ENCODE assay signal across 25 mouse cellular contexts in the genomic region with DNA sequence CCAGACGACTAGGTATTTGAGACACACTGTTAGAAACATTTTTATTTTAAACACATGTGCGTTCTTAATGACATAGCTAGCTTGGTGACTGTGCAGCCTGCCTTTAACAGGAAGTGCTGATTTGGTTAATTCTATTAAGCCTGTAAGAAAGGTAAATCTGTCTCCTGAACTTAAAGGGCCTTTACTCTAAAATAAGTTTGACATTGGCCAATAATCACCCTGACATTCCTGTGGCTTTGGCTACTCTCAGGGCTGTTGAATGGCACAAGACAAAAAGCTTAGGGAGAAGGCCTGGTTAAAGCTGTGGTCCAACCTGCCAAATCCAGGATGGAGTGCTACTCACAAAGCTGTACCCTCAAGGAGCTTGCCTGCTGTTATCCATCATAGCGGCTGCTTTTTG.
A peak's percentile ranks its signal among the peaks of the same experiment; 100 is the strongest.
DNase-seq lines count a peak whose midpoint lies in the region; ATAC-seq lines count a peak whose summit lies in the region.
"Had no signal": no experiment of that assay in that cellular context is flagged by ENCODE, and none has a peak within 500 bp of the region (broad histone marks: within the 10 kb centered on the region; RNA-seq: fewer than 3 reads in every experiment).

No protein-coding gene starts in this region.

- H3K9ac ChIP-seq in limb, embryonic 11.5 days (ENCODE audit: low read length), result no peak overlapping the region
- H3K9ac ChIP-seq: embryonic facial prominence, embryonic 15.5 days; forebrain, postnatal 0 days; hindbrain, embryonic 13.5 days had no signal

- no peak overlapping the region for H3K27ac ChIP-seq in embryonic facial prominence, embryonic 10.5 days (replicated peaks)
- no peak overlapping the region for H3K27ac ChIP-seq in limb, embryonic 11.5 days (replicated peaks; ENCODE audit: low read depth, low read length)
- H3K27ac ChIP-seq: embryonic facial prominence, embryonic 15.5 days; hindbrain, embryonic 10.5 days; hindbrain, embryonic 13.5 days had no signal

- H3K36me3 ChIP-seq in embryonic facial prominence, embryonic 10.5 days (replicated peaks), result no peaks in the 10 kb centered on the region
- H3K36me3 ChIP-seq in limb, embryonic 11.5 days (ENCODE audit: control insufficient read depth, insufficient read depth, low read length), result no peaks in the 10 kb centered on the region
- H3K36me3 ChIP-seq: embryonic facial prominence, embryonic 15.5 days; hindbrain, embryonic 10.5 days; hindbrain, embryonic 13.5 days had no signal

- DNase-seq in 3T3-L1 (ENCODE audit: low read depth, low spot score), result peak; percentile 7
- DNase-seq in embryonic facial prominence, embryonic 10.5 days (ENCODE audit: low spot score), result peak; percentile 13
- DNase-seq in forelimb bud, embryonic 11.5 days (ENCODE audit: low read depth, low spot score), result peak; percentile 68
- DNase-seq in limb, embryonic 11.5 days (ENCODE audit: low spot score), result peak; percentile 40
- no peak for DNase-seq in liver
- DNase-seq in testis, postnatal 14 days (ENCODE audit: low spot score), result no peak
- DNase-seq: adrenal gland, postnatal 10 days; adrenal gland, postnatal 36 days; cerebellum, adult 18-20 months; cerebellum, adult 9-10 months; cerebellum, postnatal 14 days; forebrain, postnatal 0 days; gastrocnemius, postnatal 10 days; heart, adult 11 months; heart, postnatal 36 days; kidney, adult 18-20 months had no signal

- H3K4me2 ChIP-seq in limb, embryonic 11.5 days (ENCODE audit: low read depth, severe bottlenecking), result no peak overlapping the region
- H3K4me2 ChIP-seq: embryonic facial prominence, embryonic 15.5 days; heart, embryonic 11.5 days; hindbrain, embryonic 13.5 days had no signal

- no peaks in the 10 kb centered on the region for H3K27me3 ChIP-seq in embryonic facial prominence, embryonic 10.5 days (replicated peaks; ENCODE audit: low read depth, poor library complexity, severe bottlenecking)
- no peaks in the 10 kb centered on the region for H3K27me3 ChIP-seq in limb, embryonic 11.5 days (ENCODE audit: control insufficient read depth, insufficient read depth, low read length)
- H3K27me3 ChIP-seq: embryonic facial prominence, embryonic 15.5 days; hindbrain, embryonic 13.5 days; Patski had no signal

- ATAC-seq in limb, embryonic 11.5 days (ENCODE audit: insufficient number of reproducible peaks, low FRiP score, low TSS enrichment, low read depth), result 0 out of 2 replicates have a peak, but pooled peaks have one; percentile 44
- ATAC-seq: forebrain, embryonic 14.5 days; forebrain, postnatal 0 days; hindbrain, embryonic 16.5 days; inflammation-experienced regulatory T-cells, adult 6 months; intestine, embryonic 16.5 days; Patski had no signal

- peaks cover 7% of the 10 kb centered on the region; the same call in 1 of the 2 replicates for H3K4me1 ChIP-seq in embryonic facial prominence, embryonic 10.5 days
- H3K4me1 ChIP-seq in limb, embryonic 11.5 days (ENCODE audit: control insufficient read depth, insufficient read depth, low read length), result 0 out of 2 replicates have a peak, but pooled peaks cover 2% of the 10 kb centered on the region
- H3K4me1 ChIP-seq: embryonic facial prominence, embryonic 15.5 days; hindbrain, embryonic 10.5 days; hindbrain, embryonic 13.5 days had no signal

- 57% methylated on average over 3 of the region's 3 CpGs for WGBS in embryonic facial prominence, embryonic 10.5 days
- 30% methylated on average over 3 of the region's 3 CpGs for WGBS in limb, embryonic 11.5 days

- no peak overlapping the region for H3K4me3 ChIP-seq in embryonic facial prominence, embryonic 10.5 days
- no peak overlapping the region for H3K4me3 ChIP-seq in limb, embryonic 11.5 days (ENCODE audit: low read depth, low read length)
- H3K4me3 ChIP-seq: embryonic facial prominence, embryonic 15.5 days; hindbrain, embryonic 10.5 days; hindbrain, embryonic 13.5 days had no signal

- no peaks in the 10 kb centered on the region for H3K9me3 ChIP-seq in embryonic facial prominence, embryonic 10.5 days
- H3K9me3 ChIP-seq in limb, embryonic 11.5 days (ENCODE audit: control insufficient read depth, low read length), result no peaks in the 10 kb centered on the region
- H3K9me3 ChIP-seq: embryonic facial prominence, embryonic 15.5 days; hindbrain, embryonic 10.5 days; hindbrain, embryonic 13.5 days had no signal

Comparison
In these comparisons a context has a peak if more than half of its experiments do, and no peak if none do; other contexts are left out.
1. DNase-seq: peak in 3T3-L1 (single experiment), embryonic facial prominence, embryonic 10.5 days (single experiment), forelimb bud, embryonic 11.5 days (single experiment) and limb, embryonic 11.5 days (single experiment); none in liver (single experiment) and testis, postnatal 14 days (single experiment).